Mouse (Mus musculus) forebrain, embryonic 16.5 days (tissue): ENCODE measurements at regions not wholly inside any gene's neighbourhood (a gene's known extent, or its start where the extent isn't known, plus 50 kb on each side); places are given as distances from the start of the nearest gene placed in this dataset.

Experiments
- ATAC-seq: fragments of 200-750 bp; cut with Nextera tagmentation; 2 replicates; pipeline ENCODE4 v1.8.0; 2017; ENCODE audit warnings: mild to moderate bottlenecking, moderate library complexity
- H3K27ac ChIP-seq: fragments of 300-500 bp; sonication (generic); 2 replicates; pipeline ENCODE4 v1.5.1; 2014; ENCODE audit warnings: low read length, control low read depth
- H3K27me3 ChIP-seq: fragments of 300-500 bp; sonication (generic); replicated peaks from 2 replicates; pipeline ENCODE4 v1.6.1; 2014; ENCODE audit warnings: low read length; ENCODE audit not compliant: control insufficient read depth, insufficient read depth
- H3K36me3 ChIP-seq: fragments of 300-500 bp; sonication (generic); 2 replicates; pipeline ENCODE4 v1.6.1; 2014; ENCODE audit not compliant: control insufficient read depth, insufficient read depth
- H3K4me1 ChIP-seq: fragments of 300-500 bp; sonication (generic); replicated peaks from 2 replicates; pipeline ENCODE4 v1.6.1; 2014; ENCODE audit warnings: low read length; ENCODE audit not compliant: control insufficient read depth, insufficient read depth
- H3K4me2 ChIP-seq: fragments of 300-500 bp; sonication (generic); 2 replicates; pipeline ENCODE4 v1.6.1; 2014; ENCODE audit warnings: mild to moderate bottlenecking, low read length, control low read depth
- H3K4me3 ChIP-seq: fragments of 300-500 bp; sonication (generic); replicated peaks from 2 replicates; pipeline ENCODE4 v1.5.1; 2014; ENCODE audit warnings: mild to moderate bottlenecking, low read length, control low read depth
- H3K9ac ChIP-seq: fragments of 300-500 bp; sonication (generic); replicated peaks from 2 replicates; pipeline ENCODE4 v1.6.1; 2014; ENCODE audit warnings: low read depth, low read length, control low read depth
- H3K9me3 ChIP-seq: fragments of 300-500 bp; sonication (generic); 2 replicates; pipeline ENCODE4 v1.6.1; 2016; ENCODE audit warnings: low read length; ENCODE audit not compliant: control insufficient read depth
- WGBS: fragments of 180-500 bp; shearing (Covaris S2); extraction: QIAGEN DNeasy Blood & Tissue Kit; methylation state at CpG from one replicate; pipeline ENCODE4 v1.1.7; 2014; 5-methylcytosine and 5-hydroxymethylcytosine counted together

- H3K4me1 ChIP-seq, result no peaks in the 10 kb centered on the region
- no peak for ATAC-seq
- no peak overlapping the region for H3K4me3 ChIP-seq
- H3K36me3 ChIP-seq, result no peaks in the 10 kb centered on the region
- H3K9me3 ChIP-seq, result no peaks in the 10 kb centered on the region
- no peaks in the 10 kb centered on the region for H3K27me3 ChIP-seq
- H3K4me2 ChIP-seq, result no peak overlapping the region
- H3K27ac ChIP-seq, result no peak overlapping the region
- no peak overlapping the region for H3K9ac ChIP-seq
- WGBS, result 92% methylated on average over 2 of the region's 2 CpGs
Observed at GRCm38 (mm10) chr6:47354515-47354914, 98.7 kb upstream of the Cul1 start.

GRCm38 (mm10) chr6:47355500-47355899 lies 97.7 kb upstream of the Cul1 start:
- H3K27me3 ChIP-seq, result no peaks in the 10 kb centered on the region
- no peak overlapping the region for H3K4me2 ChIP-seq
- no peak overlapping the region for H3K9ac ChIP-seq
- H3K4me3 ChIP-seq, result no peak overlapping the region
- H3K9me3 ChIP-seq, result no peaks in the 10 kb centered on the region
- H3K36me3 ChIP-seq, result no peaks in the 10 kb centered on the region
- H3K4me1 ChIP-seq, result no peaks in the 10 kb centered on the region
- ATAC-seq, result no peak
- 94% methylated on average over 7 of the region's 7 CpGs for WGBS
- no peak overlapping the region for H3K27ac ChIP-seq

DNA sequence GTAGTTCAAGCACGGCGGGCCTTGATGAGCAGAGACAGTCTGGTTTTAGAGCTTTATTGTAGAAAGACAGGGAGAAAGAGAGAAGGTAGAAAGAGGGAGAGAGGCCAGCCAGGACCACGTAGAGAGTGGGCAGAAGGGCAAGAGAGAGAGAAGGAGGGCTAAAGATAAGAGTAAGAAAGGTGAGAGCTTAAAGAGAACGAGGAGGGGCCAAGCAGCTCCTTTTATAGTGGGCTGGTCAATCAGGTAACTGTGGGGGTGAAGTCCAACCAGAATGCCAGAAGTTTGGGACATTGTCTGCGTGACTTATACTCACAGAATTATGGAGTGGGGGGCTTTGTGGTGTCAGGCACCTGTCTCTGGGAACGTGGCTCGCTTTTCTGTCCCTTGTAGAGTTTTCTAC lies 96.7 kb upstream of the Cul1 start:
- H3K4me1 ChIP-seq, result no peaks in the 10 kb centered on the region
- H3K36me3 ChIP-seq, result no peaks in the 10 kb centered on the region
- H3K27me3 ChIP-seq, result no peaks in the 10 kb centered on the region
- no peak overlapping the region for H3K27ac ChIP-seq
- no peaks in the 10 kb centered on the region for H3K9me3 ChIP-seq
- ATAC-seq, result no peak
- H3K4me2 ChIP-seq, result no peak overlapping the region
- WGBS, result 81% methylated on average over 7 of the region's 7 CpGs
- no peak overlapping the region for H3K9ac ChIP-seq
- no peak overlapping the region for H3K4me3 ChIP-seq

DNA sequence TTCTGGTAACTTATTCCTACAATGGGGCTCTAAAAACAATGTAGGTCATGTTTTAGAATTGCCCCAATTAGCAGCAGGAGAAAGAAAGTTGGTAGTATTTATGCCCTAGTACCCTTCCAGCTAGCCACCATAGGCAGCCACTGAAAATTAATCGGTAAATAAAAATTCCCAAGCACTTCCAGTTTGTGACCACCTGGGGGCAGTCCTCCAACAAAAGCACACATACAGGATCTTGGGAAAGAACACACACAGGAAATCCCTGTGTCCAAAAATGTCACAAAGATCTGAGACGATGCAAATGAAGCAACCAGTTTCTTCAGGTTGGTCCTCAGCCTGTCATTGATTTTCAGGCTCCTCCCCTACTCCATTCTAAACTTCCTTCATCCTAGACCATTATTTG lies 94.5 kb upstream of the Cul1 start:
- Histone ChIP-seq H3K27ac (no peak overlapping the region), H3K9me3 (no peaks in the 10 kb centered on the region), H3K4me3 (no peak overlapping the region), H3K4me1 (no peaks in the 10 kb centered on the region), H3K9ac (no peak overlapping the region), H3K36me3 (no peaks in the 10 kb centered on the region), H3K27me3 (no peaks in the 10 kb centered on the region), H3K4me2 (no peak overlapping the region)
- ATAC-seq, result peak; percentile 47; the same call in 1 of the 2 replicates
- WGBS, result 29% methylated on average over 2 of the region's 2 CpGs

GRCm38 (mm10) chr6:47364002-47364401 lies 89.2 kb upstream of the Cul1 start:
- Histone ChIP-seq H3K9ac (no peak overlapping the region), H3K36me3 (no peaks in the 10 kb centered on the region), H3K9me3 (no peaks in the 10 kb centered on the region), H3K4me2 (no peak overlapping the region), H3K27ac (no peak overlapping the region), H3K4me3 (no peak overlapping the region), H3K4me1 (peaks cover 6% of the 10 kb centered on the region; the same call in 1 of the 2 replicates), H3K27me3 (no peaks in the 10 kb centered on the region)
- 97% methylated on average over 1 of the region's 1 CpGs for WGBS
- ATAC-seq, result no peak

DNA sequence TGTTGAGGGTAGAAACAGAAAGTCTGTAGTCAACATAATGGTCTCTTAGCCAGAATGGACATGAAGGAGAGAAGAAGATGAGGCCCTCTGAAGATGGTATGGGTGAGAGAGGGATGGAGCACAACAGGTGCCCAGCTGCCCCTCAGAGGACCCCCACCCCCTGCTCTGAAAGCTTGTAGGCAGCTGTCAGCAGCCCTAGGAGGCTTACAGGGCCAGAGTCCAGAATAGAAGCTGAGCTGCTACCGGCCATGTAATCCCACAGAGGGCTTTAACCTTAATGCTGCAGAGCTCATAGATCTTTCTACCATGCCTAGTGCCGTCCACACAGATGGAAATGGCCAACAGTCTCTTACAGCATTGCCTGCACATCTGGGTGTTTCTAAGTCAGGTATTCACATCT lies 88.6 kb upstream of the Cul1 start:
- H3K4me2 ChIP-seq, result no peak overlapping the region
- H3K27ac ChIP-seq, result no peak overlapping the region
- H3K36me3 ChIP-seq, result no peaks in the 10 kb centered on the region
- H3K9me3 ChIP-seq, result no peaks in the 10 kb centered on the region
- no peaks in the 10 kb centered on the region for H3K27me3 ChIP-seq
- ATAC-seq, result no peak
- H3K4me1 ChIP-seq, result peaks cover 6% of the 10 kb centered on the region; the same call in 1 of the 2 replicates
- H3K9ac ChIP-seq, result no peak overlapping the region
- no peak overlapping the region for H3K4me3 ChIP-seq
- WGBS, result 78% methylated on average over 2 of the region's 2 CpGs

GRCm38 (mm10) chr6:47365651-47366645 lies 87.2 kb upstream of the Cul1 start:
- Histone ChIP-seq H3K4me3 (no peak overlapping the region), H3K4me1 (peaks cover 6% of the 10 kb centered on the region; the same call in 1 of the 2 replicates), H3K9me3 (no peaks in the 10 kb centered on the region), H3K9ac (no peak overlapping the region), H3K27ac (peak overlapping the region; percentile 51), H3K4me2 (no peak overlapping the region), H3K36me3 (no peaks in the 10 kb centered on the region), H3K27me3 (no peaks in the 10 kb centered on the region)
- ATAC-seq, result peak; percentile 53
- WGBS, result 51% methylated on average over 5 of the region's 5 CpGs

GRCm38 (mm10) chr6:47367461-47367860 lies 85.7 kb upstream of the Cul1 start:
- peak; percentile 88 for ATAC-seq
- H3K9ac ChIP-seq, result no peak overlapping the region
- peak overlapping the region; percentile 81 for H3K27ac ChIP-seq
- no peaks in the 10 kb centered on the region for H3K9me3 ChIP-seq
- peaks cover 6% of the 10 kb centered on the region; the same call in 1 of the 2 replicates for H3K4me1 ChIP-seq
- H3K27me3 ChIP-seq, result no peaks in the 10 kb centered on the region
- no peak overlapping the region for H3K4me3 ChIP-seq
- H3K36me3 ChIP-seq, result no peaks in the 10 kb centered on the region
- 0 out of 2 replicates have a peak overlapping the region, but pooled peaks have one; percentile 2 for H3K4me2 ChIP-seq
- 4% methylated on average over 2 of the region's 2 CpGs for WGBS

DNA sequence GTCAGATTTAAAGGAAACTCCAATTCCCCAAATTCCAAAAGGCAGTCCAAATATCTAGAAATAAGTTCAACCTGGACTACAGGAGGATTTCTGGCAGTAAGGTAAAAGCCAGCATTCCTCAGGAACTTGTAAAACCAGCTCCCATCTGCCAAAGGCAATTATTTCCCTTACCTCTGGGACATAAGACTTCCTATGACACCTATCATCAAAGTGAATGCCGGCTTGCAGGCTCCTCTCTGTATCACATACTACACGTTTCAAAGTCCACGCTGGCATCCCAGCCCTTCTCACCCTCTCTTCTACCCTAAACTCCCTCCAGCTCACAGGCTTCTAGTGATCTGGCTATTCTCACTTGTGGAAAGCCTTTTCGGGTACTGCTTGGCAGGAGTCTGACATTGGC lies 77.5 kb upstream of the Cul1 start:
- Histone ChIP-seq H3K4me1 (no peaks in the 10 kb centered on the region), H3K27ac (no peak overlapping the region), H3K4me2 (no peak overlapping the region), H3K36me3 (no peaks in the 10 kb centered on the region), H3K9me3 (no peaks in the 10 kb centered on the region), H3K27me3 (no peaks in the 10 kb centered on the region), H3K4me3 (no peak overlapping the region), H3K9ac (no peak overlapping the region)
- 89% methylated on average over 4 of the region's 4 CpGs for WGBS
- no peak for ATAC-seq
